Mouse (Mus musculus) embryonic facial prominence, embryonic 10.5 days (tissue): Measurements from ENCODE around the gene Tbx19. TPM values are rescaled to one million over a fixed set of nuclear protein-coding genes. Genes with fewer than 3 reads are reported as not detected.

Source experiments
- DNase-seq: peaks from one replicate; pipeline ENCODE4 v3.0.0-alpha.2; 2017; ENCODE audit warnings: low spot score
- H3K27ac ChIP-seq: fragments of 300-500 bp; sonication (generic); replicated peaks from 2 replicates; pipeline ENCODE4 v1.5.1; 2016; ENCODE audit warnings: mild to moderate bottlenecking
- H3K27me3 ChIP-seq: fragments of 300-500 bp; sonication (generic); replicated peaks from 2 replicates; pipeline ENCODE4 v1.6.1; 2016; ENCODE audit warnings: low read depth, mild to moderate bottlenecking; ENCODE audit not compliant: poor library complexity, severe bottlenecking
- H3K36me3 ChIP-seq: fragments of 300-500 bp; sonication (generic); replicated peaks from 2 replicates; pipeline ENCODE4 v1.6.1; 2016; ENCODE audit warnings: mild to moderate bottlenecking, moderate library complexity
- H3K4me1 ChIP-seq: fragments of 300-500 bp; sonication (generic); 2 replicates; pipeline ENCODE4 v1.6.1; 2016
- H3K4me3 ChIP-seq: fragments of 300-500 bp; sonication (generic); 2 replicates; pipeline ENCODE4 v1.5.1; 2016; ENCODE audit warnings: mild to moderate bottlenecking, moderate library complexity
- H3K9me3 ChIP-seq: fragments of 300-500 bp; sonication (generic); 2 replicates; pipeline ENCODE4 v1.6.1; 2016; ENCODE audit warnings: mild to moderate bottlenecking
- WGBS: fragments of 180-500 bp; shearing (Covaris S2); methylation state at CpG from one replicate; pipeline ENCODE4 v1.1.7; 2016; 5-methylcytosine and 5-hydroxymethylcytosine counted together
- polyA plus RNA-seq: library from polyadenylated mRNA; unstranded; fragments of >200 nt; fragmentation: Nextera tagmentation; extraction: Ambion mirVana; gene quantifications from 2 replicates; pipeline ENCODE4 v1.2.1, GENCODE M21; 2016

The Tbx19 gene
- polyA plus RNA-seq, 1 experiment from 2014 or later, result not detected

DNA sequence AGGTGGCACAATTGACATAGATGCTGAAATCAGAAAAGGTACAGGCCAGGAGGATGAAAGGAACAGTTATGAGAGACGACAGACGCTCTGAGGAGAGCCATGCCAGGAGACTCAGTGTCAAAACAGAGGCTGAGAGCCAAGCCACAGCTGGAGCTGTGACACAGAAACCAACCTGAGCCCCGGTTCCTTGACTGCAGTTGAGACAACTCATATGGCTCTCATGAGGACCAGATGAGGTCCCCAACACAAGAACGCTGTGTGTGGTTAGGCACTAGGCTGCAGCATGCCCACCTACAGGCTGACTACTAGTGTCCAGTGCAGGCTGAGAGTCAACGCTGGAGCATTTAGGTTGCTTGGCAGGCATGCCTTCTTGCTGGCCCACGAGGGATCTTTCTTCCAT is 17.5 kb upstream of the Tbx19 start:
- 87% methylated on average over 6 of the region's 6 CpGs for WGBS
- H3K9me3 ChIP-seq, result no peaks in the 10 kb centered on the region
- H3K4me1 ChIP-seq, result peaks cover 6% of the 10 kb centered on the region; the same call in 1 of the 2 replicates
- H3K27me3 ChIP-seq, result no peaks in the 10 kb centered on the region
- no peak overlapping the region for H3K27ac ChIP-seq
- peaks cover 34% of the 10 kb centered on the region for H3K36me3 ChIP-seq
- H3K4me3 ChIP-seq, result no peak overlapping the region
- DNase-seq, result no peak

GRCm38 (mm10) chr1:165174059-165174616 is 13.6 kb upstream of the Tbx19 start:
- no peak for DNase-seq
- H3K4me3 ChIP-seq, result no peak overlapping the region
- H3K27me3 ChIP-seq, result no peaks in the 10 kb centered on the region
- no peaks in the 10 kb centered on the region for H3K9me3 ChIP-seq
- peaks cover 18% of the 10 kb centered on the region for H3K36me3 ChIP-seq
- H3K27ac ChIP-seq, result no peak overlapping the region
- H3K4me1 ChIP-seq, result peaks cover 6% of the 10 kb centered on the region; the same call in 1 of the 2 replicates
- 57% methylated on average over 9 of the region's 9 CpGs for WGBS

GRCm38 (mm10) chr1:165171277-165171676 is 10.7 kb upstream of the Tbx19 start:
- Histone ChIP-seq H3K27ac (no peak overlapping the region), H3K4me3 (no peak overlapping the region), H3K36me3 (no peaks in the 10 kb centered on the region), H3K4me1 (no peaks in the 10 kb centered on the region), H3K9me3 (no peaks in the 10 kb centered on the region), H3K27me3 (no peaks in the 10 kb centered on the region)
- DNase-seq, result no peak
- 84% methylated on average over 7 of the region's 8 CpGs for WGBS

GRCm38 (mm10) chr1:165170157-165170556 is 9.6 kb upstream of the Tbx19 start:
- Histone ChIP-seq H3K36me3 (no peaks in the 10 kb centered on the region), H3K27me3 (no peaks in the 10 kb centered on the region), H3K27ac (no peak overlapping the region), H3K9me3 (no peaks in the 10 kb centered on the region), H3K4me3 (no peak overlapping the region), H3K4me1 (no peaks in the 10 kb centered on the region)
- no peak for DNase-seq
- WGBS, result 69% methylated on average over 5 of the region's 5 CpGs

- H3K36me3 ChIP-seq, result no peaks in the 10 kb centered on the region
- H3K9me3 ChIP-seq, result no peaks in the 10 kb centered on the region
- no peaks in the 10 kb centered on the region for H3K4me1 ChIP-seq
- H3K27me3 ChIP-seq, result no peaks in the 10 kb centered on the region
- no peak overlapping the region for H3K27ac ChIP-seq
- H3K4me3 ChIP-seq, result no peak overlapping the region
- DNase-seq, result no peak
- WGBS, result 83% methylated on average over 3 of the region's 3 CpGs
These were observed 8.9 kb upstream of the Tbx19 start for GRCm38 (mm10) chr1:165169462-165169861.

GRCm38 (mm10) chr1:165164920-165165319 is 4.3 kb upstream of the Tbx19 start:
- no peaks in the 10 kb centered on the region for H3K27me3 ChIP-seq

DNA sequence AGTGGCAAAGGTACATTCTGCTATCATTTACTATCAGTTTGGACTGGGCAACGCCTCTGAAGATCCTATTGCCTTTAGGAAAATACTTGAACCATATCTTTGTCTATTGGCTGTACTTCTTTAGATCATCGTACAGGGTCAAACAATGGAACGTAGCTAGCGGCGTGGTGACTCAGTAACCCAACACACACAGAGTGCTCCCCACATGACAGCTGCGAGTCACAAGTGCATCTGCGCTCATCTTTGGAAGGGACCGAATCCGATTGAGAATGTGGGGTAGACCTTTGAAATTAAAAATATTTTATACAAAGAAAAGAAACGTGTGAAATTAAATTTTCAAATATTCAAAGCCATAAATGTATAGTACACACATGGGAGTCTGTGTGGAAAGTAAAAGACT is 1.7 kb downstream of the Tbx19 start:
- Histone ChIP-seq H3K36me3 (no peaks in the 10 kb centered on the region), H3K4me1 (no peaks in the 10 kb centered on the region), H3K27me3 (no peaks in the 10 kb centered on the region), H3K9me3 (no peaks in the 10 kb centered on the region), H3K27ac (no peak overlapping the region), H3K4me3 (no peak overlapping the region)
- WGBS, result 86% methylated on average over 10 of the region's 10 CpGs
- no peak for DNase-seq

More at GRCm38 (mm10) chr1:165164920-165165319, 4.3 kb upstream of the Tbx19 start:
- H3K4me1 ChIP-seq, result no peaks in the 10 kb centered on the region
- WGBS, result 69% methylated on average over 6 of the region's 6 CpGs
- no peaks in the 10 kb centered on the region for H3K9me3 ChIP-seq
- H3K4me3 ChIP-seq, result no peak overlapping the region
- H3K36me3 ChIP-seq, result no peaks in the 10 kb centered on the region
- no peak for DNase-seq
- H3K27ac ChIP-seq, result no peak overlapping the region

DNA sequence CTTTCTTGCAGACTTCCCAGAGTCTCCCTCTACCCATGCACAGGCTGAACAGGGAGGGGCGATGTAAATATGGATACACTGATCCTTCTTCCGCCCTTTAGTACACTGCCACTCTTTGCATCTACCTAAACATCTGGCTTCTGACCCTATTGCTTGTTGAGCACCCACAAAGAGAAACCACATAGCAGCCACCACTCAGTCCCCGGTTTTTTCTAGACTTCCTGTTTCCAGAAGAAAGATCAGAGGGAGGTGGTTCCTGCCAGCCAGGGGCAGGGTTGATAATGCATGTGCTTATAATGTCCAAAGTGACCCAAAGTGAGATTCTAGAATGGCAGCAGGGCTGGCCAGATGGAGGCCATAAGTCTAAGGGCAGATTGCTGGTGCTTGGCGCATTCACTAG is 6.4 kb downstream of the Tbx19 start:
- 90% methylated on average over 4 of the region's 4 CpGs for WGBS
- H3K27ac ChIP-seq, result no peak overlapping the region

GRCm38 (mm10) chr1:165151216-165151615 is 9.4 kb downstream of the Tbx19 start:
- Histone ChIP-seq H3K4me1 (no peaks in the 10 kb centered on the region), H3K36me3 (no peaks in the 10 kb centered on the region), H3K4me3 (no peak overlapping the region), H3K27me3 (no peaks in the 10 kb centered on the region), H3K9me3 (no peaks in the 10 kb centered on the region), H3K27ac (no peak overlapping the region)
- no peak for DNase-seq
- 89% methylated on average over 8 of the region's 8 CpGs for WGBS

More for the DNA sequence above, 6.4 kb downstream of the Tbx19 start:
- no peaks in the 10 kb centered on the region for H3K27me3 ChIP-seq
- DNase-seq, result no peak
- H3K36me3 ChIP-seq, result no peaks in the 10 kb centered on the region
- no peaks in the 10 kb centered on the region for H3K4me1 ChIP-seq
- no peak overlapping the region for H3K4me3 ChIP-seq
- no peaks in the 10 kb centered on the region for H3K9me3 ChIP-seq

GRCm38 (mm10) chr1:165142343-165142916 is 18.1 kb downstream of the Tbx19 start:
- Histone ChIP-seq H3K27me3 (no peaks in the 10 kb centered on the region), H3K27ac (no peak overlapping the region), H3K4me1 (peaks cover 11% of the 10 kb centered on the region; the same call in 1 of the 2 replicates), H3K9me3 (no peaks in the 10 kb centered on the region), H3K36me3 (no peaks in the 10 kb centered on the region), H3K4me3 (no peak overlapping the region)
- DNase-seq, result no peak
- WGBS, result 77% methylated on average over 12 of the region's 12 CpGs

- Histone ChIP-seq H3K36me3 (no peaks in the 10 kb centered on the region), H3K27ac (no peak overlapping the region), H3K27me3 (no peaks in the 10 kb centered on the region), H3K4me3 (no peak overlapping the region), H3K9me3 (no peaks in the 10 kb centered on the region), H3K4me1 (peaks cover 11% of the 10 kb centered on the region; the same call in 1 of the 2 replicates)
- no peak for DNase-seq
- 78% methylated on average over 3 of the region's 3 CpGs for WGBS
These were observed 20.3 kb downstream of the Tbx19 start for GRCm38 (mm10) chr1:165140227-165140626.

DNA sequence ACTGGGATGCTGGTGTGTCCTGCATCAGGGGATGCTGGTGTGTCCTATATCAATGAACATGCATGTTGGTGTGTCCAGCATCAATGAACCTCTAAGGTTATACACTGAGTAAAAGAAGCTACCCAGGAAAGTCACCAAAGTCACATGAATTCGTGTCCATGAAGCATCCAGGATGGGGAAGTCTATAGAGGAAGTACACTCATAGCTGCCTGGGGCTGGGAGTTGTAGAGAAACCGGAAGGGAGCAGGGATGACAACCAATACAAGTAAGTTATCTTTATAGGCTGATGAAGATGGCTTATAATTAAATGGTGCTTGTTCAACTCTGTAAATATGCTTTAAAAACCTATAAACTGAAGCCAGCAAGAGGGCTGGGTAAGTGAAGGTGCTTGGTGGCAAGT is 26.7 kb downstream of the Tbx19 start:
- Histone ChIP-seq H3K4me3 (no peak overlapping the region), H3K4me1 (no peaks in the 10 kb centered on the region), H3K36me3 (no peaks in the 10 kb centered on the region), H3K9me3 (no peaks in the 10 kb centered on the region), H3K27me3 (no peaks in the 10 kb centered on the region), H3K27ac (no peak overlapping the region)
- WGBS, result 75% methylated on average over 2 of the region's 2 CpGs
- no peak for DNase-seq

- Histone ChIP-seq H3K4me1 (no peaks in the 10 kb centered on the region), H3K4me3 (no peak overlapping the region), H3K9me3 (no peaks in the 10 kb centered on the region), H3K27me3 (no peaks in the 10 kb centered on the region), H3K27ac (no peak overlapping the region), H3K36me3 (no peaks in the 10 kb centered on the region)
- DNase-seq, result no peak
- WGBS, result 74% methylated on average over 5 of the region's 5 CpGs
These were observed 27.3 kb downstream of the Tbx19 start for GRCm38 (mm10) chr1:165133279-165133678.
